Mouse (Mus musculus) R1 (cell line): ENCODE data around the gene Iqgap2.

Experiments
- DNase-seq: peaks from one replicate; pipeline ENCODE4 v3.0.0-alpha.2; 2018; ENCODE audit warnings: low read depth, low spot score

Gene Iqgap2

DNA sequence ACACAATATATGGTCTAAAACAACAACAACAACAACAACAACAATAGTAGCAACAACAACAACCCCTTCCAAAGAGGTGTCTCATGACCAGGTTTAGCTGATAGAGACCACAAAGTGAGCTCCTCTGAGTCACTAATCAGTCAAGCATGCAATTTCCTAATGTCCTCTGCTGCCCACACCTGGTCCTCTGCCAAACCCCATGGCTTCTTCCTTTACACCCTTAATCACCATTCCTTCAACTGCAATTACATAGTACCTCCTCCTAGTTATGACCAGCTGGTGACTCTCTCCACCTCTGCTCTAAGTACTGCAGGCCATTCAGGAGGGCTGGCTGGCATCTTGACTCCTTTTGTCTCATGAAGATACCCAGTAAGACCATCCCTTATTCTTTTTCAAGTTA lies 60.0 kb downstream of the Iqgap2 start:
- no peak for DNase-seq

DNA sequence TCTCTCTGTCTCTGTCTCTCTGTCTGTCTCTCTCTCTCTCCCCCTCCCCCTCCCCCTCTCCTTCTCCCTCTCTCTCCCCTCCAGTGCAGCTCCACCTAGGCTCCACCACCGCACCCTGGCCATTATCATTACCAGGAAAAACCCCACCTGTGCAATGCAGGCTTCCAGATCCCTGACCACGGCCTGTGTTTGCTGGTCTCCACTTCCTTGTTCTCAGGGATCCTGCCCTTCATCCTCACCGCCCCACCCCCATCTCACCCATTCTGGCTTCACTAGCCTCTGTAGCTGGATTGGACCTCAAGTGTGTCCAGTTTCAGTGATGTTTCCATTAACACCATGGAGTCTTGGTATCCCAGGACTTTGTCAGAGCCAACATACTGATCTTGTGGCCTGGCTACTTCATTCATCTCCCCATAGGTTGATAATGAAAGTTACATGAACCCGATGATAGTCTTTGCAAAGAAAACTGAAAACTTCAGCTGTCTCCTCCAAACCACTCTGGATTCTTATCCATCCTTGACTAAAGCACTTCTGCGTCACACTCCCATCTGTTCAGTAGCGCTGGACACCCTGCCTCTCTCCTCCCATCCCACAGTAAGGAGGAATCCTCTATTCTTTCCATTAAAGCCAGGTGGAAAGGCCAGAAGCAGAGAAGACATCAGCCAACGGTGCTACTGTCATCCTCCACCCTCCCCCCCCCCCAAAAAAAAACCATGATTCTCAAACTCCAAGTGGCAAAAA lies 62.1 kb downstream of the Iqgap2 start:
- no peak for DNase-seq

DNA sequence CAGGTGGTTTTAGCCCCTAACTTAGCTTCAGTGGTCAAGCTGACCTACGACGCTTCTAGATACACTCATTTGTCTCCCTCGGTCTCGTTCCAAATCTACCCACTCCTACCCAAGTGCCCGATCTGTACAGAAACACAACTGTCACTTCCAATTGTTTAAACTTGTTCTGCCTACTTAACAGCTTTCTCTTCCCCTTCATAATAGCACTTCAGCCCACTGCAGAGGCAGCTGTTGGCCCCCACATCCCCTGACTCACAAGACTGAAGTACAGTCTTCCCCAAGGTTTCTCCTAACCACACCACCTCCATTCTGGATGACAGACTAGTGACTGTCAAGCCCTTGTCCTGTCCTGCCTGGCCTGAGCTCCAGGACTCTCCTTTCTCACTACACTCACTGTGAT lies 63.1 kb downstream of the Iqgap2 start:
- DNase-seq = no peak

DNA sequence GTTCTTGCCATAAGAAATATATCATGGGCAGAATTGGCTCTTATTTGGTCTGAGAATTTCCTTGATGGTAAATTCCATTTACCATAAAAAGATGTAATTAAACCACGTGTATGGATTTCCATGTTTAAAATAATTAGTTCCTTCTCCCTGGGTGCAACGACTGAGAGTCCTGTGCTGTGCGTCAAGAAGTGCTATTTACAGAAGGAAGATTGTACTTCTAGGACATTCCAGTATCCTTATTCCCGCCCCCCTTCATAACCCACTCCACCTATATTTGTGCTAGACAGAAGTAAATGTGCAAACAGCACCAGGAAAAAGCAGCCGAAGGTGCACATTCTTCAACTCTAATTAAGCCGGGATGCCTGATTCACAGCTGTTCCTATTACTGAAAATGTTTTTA lies 65.5 kb downstream of the Iqgap2 start:
- no peak for DNase-seq

DNA sequence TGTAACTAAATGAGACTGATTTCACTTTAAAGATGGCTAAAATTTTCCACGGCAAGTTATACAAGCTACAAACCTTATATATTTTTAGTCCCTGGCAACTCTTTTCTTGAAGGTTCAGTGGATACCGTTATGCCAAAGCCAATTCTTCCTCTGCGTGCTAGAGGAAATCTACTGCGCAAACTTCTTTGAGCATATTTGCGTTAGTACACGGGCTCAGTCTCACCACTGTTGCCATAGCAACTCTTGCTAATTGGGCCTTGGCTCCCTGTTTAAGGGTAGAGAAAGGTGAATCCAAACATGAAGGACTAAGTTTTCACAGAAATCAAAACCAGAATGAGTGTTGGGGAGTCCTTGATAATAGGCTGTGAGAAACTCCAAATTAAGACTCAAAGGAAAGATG lies 68.8 kb downstream of the Iqgap2 start:
- peak; percentile 56 for DNase-seq

DNA sequence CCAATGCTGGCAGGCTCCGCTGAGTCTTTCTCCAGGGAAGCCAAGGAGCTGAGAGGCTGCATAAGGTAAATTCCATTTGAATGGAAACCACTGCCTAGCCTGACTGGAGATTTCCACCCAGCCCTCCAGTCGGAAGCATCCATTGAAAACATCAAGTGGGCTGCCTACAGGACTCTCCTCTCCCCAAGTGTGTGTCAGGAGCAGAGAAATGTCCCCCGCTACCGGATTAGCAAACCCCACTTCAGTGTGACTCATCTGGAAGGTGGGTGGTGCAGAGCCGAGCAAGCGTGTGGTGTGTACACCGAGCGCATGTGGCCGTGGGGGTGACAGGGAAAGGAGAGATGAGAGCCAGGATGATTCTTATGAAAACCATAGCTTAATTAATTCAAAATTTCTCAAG lies 71.7 kb downstream of the Iqgap2 start:
- DNase-seq = no peak

DNA sequence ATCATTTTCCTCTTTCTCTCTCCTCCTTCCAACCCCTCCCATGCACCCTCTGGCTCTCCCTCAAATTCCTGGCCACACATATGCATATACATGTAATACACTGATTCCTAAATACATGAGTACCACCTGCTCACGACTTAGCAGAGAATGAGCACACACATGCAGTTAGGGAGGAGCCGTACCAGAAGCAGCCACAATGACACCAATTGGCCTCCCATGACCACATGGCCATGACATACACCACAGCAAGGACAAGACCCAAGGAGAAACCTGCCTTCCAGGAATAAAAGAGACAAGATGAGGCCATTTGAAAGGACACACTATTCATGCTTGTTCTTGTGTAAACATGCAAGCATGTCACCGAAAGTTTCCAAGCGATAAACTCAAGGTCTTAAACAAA lies 72.8 kb downstream of the Iqgap2 start:
- no peak for DNase-seq

DNA sequence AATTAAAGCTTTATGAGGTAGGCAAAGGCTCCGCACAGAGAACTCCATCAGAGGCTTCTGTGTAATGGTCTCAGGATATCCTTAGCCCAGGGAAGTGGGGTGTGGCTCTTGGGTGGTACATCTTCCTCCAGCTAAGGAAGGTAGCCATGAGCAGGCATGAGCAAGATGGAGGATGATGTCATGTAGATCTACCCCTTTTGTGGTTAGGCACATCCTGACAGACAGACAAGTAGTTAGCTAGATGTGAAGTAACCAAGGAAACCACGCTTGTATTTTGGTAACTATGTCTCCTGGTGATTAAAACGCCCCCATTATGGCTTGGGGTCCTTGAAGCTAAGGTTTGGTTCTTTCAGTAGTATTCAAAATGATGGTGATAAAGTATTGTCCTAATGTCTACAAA lies 78.1 kb downstream of the Iqgap2 start:
- no peak for DNase-seq

DNA sequence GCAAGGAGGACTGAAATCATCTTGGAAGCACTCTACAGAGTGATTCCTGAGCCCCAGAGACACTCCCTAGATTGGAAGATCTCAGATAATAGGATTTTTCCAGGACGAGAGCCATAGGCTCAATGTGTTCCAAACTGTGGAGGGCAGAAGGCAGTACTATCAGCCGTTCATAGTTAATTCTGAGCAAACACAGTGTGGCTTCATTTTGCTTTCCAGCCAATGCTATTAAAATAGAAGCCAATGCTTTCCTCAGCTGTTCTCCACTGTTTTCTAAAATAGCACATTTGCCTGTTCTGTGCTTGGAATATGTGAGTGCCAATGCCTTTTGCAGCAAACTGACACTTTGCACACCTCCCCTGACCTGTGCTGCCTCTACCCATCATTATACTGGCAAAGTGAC lies 80.9 kb downstream of the Iqgap2 start:
- no peak for DNase-seq

DNA sequence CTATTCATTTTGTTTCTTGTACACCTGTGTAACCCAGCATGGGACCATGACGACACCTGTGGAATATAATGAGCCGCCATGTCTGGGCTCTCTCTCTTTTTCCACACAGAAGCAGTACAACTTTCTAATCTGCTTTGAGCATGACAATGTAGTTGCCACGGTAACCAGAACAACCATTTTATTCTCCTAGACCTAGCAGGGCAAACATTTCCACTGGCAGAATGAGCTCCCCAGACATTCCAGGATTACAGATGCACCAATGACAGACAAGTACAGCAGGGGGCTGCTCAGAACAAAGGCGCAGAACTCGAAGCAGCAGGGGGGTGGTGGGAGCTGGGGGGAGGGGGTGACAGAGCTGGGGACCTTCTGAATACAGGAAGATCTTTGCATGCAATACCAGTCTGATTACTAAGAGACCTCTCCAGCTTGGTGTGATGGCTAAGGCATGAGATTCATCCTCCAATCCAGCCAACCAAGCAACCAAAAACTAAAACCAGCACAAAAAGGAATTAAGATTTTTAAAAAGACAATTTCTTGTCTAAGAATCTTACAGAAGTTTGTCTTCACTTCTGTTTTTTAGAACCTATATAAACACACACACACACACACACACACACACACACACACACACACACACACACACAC lies 84.5 kb downstream of the Iqgap2 start:
- peak; percentile 88 for DNase-seq

DNA sequence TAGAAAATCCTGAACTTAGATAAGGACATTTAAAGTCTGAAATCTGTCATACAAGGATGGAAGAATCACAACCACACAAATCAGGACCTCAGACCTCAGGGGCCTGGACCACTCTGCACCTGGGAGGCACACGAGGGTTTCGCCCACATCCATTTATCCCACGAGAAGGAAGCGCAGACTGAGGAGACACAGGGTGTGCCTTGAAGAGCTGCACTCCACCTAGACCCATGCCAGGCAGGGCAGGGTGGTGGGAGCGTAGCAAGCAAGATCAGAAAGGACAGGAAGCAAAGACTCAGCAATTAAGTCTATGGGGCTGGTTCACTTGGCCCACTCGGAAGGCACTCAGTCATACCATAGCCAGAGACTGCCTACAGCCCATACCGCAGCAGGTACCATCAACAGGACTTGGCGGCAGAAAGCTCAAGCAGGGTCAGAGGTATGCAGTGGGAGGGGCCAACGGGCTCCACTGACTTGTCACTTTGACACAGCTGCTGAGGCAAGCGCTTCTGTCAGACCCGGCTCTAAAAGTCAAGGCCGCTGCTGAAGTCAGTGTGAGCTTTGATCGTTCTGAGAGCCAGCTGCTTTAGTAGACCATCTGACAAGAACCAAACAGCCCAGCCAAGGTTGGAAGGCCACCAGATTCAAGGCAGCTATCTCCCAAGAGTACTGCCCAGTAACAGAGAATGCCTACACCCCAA lies 86.1 kb downstream of the Iqgap2 start:
- DNase-seq = peak; percentile 77

DNA sequence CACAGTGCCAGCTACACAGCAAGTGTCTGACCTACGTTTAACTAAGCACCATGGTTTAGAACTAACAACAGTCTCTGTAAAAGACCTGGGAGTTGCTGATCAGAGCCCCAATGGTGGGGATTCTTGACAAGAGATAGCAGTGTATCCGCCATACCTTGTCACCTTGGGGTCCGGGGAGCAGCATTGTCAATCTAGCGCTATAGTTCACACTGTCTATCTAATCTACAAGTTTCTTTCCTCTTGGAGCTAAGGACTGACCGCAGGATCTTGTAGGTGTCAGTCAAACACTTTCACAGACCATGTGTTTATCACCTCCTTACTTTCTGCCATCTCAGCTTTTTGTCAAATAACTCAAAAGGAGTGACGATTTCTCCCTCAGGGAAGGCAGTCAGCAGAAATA lies 87.6 kb downstream of the Iqgap2 start:
- no peak for DNase-seq

DNA sequence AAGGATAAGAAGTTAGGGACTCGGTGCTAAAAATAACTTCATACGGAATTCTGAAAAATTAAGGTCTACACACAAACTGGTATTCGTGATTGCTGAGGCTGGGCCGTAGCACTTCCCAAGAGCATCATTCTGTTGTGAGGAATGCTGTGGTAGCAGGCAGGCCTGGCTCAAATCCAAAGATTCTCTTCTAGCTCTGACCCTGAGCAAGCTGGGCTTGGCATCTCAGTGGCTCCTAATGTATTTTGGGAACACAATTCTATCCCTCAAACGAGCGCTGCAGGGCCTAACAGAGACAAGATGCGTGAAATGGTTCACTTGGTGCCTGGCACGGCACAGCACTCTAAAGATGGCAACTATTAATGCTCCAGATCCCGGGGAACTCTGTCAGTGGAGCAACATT lies 90.8 kb downstream of the Iqgap2 start:
- no peak for DNase-seq

DNA sequence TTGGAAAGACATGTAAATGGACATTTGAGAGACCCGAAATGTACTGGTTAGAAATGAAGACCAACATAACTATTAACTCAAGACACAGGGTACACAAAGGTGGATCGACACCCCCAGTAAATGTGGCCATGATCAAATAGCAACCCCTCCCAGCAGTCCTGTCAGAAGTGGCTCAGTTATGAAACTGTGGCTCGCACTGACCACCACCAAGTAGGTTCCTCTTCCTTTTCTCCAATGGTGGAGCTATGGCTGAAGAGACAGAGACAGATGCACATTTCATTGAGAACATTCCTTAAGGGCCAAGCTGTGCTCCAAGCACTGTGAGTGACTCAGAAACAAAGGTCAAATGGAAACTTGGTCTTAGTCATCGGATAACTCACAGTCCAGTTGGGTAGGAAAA lies 92.4 kb downstream of the Iqgap2 start:
- no peak for DNase-seq

DNA sequence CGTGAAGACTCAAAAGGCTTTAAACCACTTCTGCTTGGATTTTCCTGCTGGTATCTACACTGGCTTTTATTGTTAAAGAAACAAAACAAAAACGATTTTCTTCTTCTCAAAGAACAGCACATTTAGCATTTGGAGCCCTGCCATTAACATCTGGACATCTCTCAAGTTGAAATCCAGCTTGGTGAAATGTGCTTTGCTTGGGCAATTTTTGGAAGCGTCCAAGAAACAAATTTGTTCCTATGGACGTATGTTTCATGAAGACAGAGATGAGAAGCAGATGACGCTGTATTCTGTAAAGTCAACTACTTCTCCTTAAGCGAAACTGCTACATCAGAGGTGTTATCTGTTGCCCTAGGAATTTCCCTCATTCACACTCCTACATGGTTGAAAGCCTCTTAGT lies 93.0 kb downstream of the Iqgap2 start:
- DNase-seq = no peak

DNA sequence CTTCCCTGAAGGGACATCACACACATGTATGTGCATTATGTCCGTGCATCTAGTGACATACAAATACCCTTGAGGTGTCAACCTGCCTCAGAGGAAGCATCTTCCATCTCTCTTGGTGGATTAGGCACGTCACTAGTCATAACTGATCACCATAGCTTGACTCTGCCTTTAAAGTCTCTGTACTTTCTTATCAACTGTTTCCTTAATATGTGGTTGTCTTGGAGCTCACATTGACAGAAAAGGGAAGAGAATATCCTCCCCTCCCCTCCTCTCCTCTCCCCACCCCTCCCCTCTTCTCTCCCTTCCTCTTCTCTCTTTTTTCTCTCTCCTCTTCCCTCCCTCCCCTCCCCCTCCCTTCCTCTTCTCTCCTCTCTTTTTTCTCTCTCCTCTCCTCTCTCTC lies 94.2 kb downstream of the Iqgap2 start:
- no peak for DNase-seq

DNA sequence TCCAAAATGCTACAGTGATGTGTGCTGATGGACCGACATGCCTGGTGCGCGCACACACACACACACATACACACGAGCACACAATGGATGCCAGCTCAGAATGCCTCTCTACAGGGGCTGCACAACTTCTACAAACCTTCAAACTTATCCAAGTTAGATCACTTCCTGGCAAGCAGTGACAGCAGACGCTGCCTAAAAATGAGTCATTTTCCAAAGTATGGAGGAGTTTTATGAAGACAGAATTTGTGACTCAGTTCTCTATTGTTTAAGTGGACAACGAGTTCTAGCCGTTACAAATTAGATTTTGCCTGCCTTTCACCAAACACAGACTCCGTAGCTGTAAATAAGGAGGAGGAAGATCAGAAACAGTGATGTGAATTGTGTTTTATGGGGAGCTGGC lies 97.4 kb downstream of the Iqgap2 start:
- DNase-seq = no peak

DNA sequence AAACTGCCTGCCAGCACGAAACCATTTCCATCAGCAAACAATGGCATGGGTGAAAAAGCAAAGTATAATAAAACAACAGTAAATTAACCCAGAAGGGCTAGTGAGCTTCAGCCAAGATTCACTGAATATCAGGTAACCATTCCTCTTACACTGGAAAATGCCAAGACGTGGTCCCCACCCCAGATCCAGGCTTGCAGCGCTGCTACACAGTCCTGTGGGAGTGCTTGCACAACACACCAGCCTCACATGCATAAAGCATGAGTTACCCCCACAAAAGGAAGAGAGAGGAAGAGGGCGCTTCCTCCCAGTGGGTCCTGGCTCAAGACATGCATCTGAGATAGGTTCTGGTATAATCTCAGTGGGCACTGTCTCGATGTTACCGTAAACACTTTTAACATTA lies 100.8 kb downstream of the Iqgap2 start:
- no peak for DNase-seq

DNA sequence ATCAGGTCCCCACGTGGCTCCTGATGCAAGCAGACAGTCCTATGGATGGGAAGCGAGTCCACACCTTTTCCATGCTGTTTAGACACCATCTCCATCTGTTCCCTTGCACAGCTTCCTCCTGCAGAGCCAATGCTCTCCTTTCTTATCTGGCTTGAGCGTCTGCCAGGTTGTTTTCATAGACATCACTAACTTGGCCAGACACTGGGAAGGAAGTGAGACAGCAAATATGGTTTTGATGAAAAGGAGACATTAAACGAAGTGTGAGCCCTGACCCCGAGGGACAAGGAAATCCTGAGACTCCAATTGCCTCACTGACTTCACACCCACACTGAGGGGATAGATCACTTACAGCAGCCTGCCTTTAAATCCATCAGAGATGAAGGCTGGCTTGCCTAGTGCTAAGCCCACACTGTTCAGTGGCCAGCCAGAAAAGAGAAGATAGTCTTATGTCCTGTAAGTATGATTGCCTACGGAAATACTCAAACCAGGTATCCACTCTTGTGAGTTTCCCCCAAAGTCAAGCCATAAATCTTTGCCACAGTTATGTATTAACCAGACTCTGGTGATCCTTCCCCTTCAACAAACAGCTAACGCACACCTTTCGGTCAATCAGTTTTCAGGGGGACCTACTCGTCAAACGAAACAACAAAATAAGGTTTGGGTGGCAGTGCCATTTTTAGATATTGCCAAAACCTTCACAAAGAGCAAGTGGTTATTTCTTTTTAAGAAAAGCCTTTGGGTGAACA lies 102.9 kb downstream of the Iqgap2 start:
- DNase-seq = no peak

DNA sequence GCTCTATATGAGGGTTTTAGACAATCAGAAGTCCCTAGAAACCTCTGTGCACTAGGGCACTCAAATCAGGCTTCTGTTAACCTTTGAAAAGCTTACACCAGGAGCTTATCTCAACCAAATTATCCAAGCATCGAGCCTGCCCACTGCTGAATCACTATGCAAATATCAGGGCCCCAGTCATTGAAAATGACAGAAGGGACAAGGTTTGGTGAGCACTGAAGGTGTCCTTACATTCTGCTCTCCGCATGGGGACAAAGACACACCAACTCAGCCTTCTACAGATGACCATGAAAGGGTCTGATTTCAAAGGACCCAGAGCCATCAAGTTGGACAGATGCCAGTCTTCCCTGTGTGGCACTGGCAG lies 108.8 kb downstream of the Iqgap2 start:
- DNase-seq = no peak

DNA sequence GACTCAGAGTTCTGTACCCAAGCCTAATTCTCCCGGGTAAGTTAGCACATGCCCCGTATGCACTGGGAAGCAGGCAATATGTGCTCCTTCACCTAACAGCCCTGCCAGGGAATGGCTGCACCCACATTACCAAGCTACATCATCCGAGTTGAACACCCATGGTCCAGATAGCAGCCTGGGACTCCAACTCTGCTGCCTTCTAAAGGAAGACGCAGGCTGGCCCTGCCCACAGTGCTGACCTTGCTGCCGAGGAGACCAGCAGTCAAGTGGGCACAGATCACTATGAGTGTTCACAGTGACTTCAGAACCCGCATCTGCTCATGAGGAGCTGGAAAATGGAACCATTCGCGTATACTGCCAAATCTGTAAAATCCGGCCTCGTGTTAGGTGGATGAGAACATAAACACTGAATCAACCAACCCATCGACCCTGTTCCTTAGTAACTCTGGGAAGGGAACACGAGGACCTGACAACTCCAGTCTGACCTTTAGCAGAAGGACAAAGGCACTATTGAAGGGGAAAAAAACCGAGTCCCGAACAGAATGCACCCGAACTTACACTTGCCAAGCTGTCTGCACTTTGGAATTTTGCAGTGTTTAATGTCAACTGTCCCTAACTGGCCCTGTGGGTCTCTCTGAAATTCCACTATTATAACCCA lies 109.3 kb downstream of the Iqgap2 start:
- DNase-seq = no peak

DNA sequence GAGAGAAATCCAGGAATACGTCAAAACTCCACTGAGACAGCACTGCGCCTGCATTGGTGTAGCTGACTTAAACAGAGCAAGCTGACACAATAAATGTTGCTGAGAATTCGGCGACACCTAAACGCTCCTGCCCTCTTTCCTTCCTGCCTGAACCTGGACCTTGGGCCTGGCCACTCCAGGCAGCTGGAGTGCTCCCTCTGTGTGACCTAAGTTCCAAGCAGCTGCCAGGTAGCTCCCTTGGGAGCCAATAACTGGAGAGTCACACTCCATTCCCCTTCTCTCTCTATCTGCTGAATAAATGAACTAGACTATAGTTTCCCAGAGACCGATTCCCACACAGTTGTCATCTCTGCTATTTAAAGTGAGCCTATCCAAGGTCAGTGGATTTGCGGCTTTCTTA lies 111.7 kb downstream of the Iqgap2 start:
- DNase-seq = no peak
